Mouse (Mus musculus) adrenal gland, postnatal 36 days (tissue): ENCODE results near the gene C1ql2. TPM values are rescaled to one million over a fixed set of nuclear protein-coding genes. Genes with fewer than 3 reads are reported as not detected.
A peak's percentile ranks its signal among the peaks of the same experiment; 100 is the strongest.

Source experiments
- DNase-seq, 2 experiments: peaks; one replicate each; pipeline ENCODE4 v3.0.0; 2021; ENCODE audit warnings: mixed read lengths in 1 of 2
- long read RNA-seq, 2 experiments: library from polyadenylated mRNA; stranded (forward); transcript quantifications; one replicate each; pipeline ENCODE4 v2.0.0; 2021; ENCODE audit warnings: borderline sequencing depth in 2 of 2
- total RNA-seq, 2 experiments: library from RNA; stranded (reverse); gene quantifications; 2 replicates each; pipeline ENCODE4 v1.2.3; 2021

C1ql2 gene
- not detected for total RNA-seq
- long read RNA-seq, experiment 1: 0 reads
- long read RNA-seq, experiment 2: 0 reads

DNA sequence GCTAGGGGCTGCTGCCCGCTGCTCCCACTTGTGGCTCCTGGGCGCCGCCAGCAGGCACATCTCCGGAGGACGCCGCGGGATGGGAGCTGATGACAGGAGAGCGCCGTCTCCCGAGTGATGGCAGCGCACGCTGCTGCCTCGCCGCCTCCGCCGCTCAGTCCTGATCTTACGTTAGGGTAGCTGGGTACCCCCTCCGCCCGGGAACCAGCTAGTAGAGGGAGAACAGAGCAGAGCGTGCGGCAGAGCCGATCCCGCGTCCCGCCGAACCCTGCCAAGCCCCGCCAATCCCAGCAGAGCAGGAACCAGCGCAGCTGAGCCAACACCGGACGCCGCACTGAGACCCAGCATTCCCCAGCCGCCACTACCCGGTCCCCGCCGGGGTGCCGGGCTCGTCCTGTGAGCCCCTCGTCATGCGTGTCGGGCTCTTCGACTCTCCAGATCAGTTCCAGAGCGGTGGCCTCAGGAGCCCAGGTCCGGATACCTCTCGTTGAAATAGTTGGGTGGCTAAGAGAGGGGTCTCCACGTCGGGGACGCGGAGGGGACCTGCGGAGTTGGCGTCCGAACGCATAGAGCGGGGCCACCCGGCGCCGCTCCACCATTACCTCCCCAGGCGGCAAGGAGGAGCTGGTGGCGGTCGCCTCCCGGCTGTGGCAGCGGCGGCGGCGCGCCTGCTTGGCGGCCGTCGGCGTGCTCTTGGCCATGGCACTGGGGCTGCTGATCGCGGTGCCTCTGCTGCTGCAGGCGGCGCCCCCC is at the start of gene C1ql2:
Gene C1ql2, plus strand, starts transcription at position 164 of the 753 bp plus-strand sequence.
- DNase-seq: peak; percentile 30 to 32

- DNase-seq: no peak
Measured at GRCm38 (mm10) chr1:120291709-120292108, 48.7 kb upstream of the C1ql2 start.

GRCm38 (mm10) chr1:120293803-120294202 is 46.6 kb upstream of the C1ql2 start:
- no peak for DNase-seq

GRCm38 (mm10) chr1:120296936-120297335 is 43.4 kb upstream of the C1ql2 start:
- no peak for DNase-seq

DNA sequence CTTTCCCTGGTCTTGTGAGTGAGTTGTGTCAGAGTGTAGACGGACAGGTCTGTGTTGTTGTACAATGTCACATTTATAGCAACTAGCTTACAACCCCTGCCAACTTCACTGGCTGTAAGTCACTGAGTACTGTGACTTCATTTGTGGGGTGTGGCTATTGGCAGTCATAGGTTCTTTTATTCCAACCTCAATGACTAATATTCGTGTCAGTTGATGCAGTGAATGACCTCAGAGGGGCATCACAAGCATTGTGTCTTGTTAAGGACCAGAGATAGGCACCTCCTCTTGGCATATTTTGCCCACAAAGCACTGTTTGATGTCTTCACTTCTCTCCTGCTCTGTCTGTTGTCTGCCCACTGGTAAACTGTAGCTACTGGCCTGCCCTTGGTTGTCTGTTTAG is 34.6 kb upstream of the C1ql2 start:
- DNase-seq: no peak

DNA sequence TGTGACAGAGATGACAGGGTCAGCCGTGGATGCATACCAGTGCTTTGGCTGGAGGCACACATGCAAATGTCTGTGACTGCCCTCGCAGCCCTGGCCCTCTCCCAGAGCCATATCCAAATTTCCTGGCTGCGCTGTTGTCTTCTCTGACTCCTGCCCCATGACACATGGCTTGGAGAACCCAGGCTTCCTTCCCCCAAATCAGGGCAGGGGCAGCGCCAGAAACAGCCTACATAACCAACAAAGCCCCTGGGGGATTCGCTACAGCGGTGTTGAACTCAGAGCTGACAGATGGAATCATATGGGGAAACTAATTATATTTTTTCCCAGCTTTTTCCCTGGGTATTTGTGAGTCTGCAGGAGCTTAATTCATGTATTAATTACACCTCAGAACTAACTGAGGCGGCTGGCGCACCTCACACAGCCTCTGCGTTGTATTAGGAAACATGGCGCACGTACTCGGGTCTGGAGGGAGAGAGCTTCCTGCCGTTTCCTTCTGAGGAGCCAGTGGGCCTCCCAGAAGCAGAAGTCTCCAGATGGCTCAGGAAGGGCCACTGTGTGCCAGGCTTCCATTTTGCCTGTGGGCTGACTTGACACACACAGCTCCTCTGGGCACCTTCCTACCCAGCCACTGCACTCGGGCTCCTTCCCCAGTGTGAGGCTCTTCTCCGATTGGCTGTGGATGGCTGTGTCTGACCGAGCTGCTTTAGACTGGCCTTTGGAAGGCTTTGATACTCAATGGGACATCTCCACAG is 18.9 kb upstream of the C1ql2 start:
- DNase-seq: no peak

- DNase-seq: no peak
Measured at GRCm38 (mm10) chr1:120323131-120323561, 17.2 kb upstream of the C1ql2 start.

GRCm38 (mm10) chr1:120327714-120328113 is 12.7 kb upstream of the C1ql2 start:
- peak; percentile 59 to 73 for DNase-seq

- no peak for DNase-seq
Measured at GRCm38 (mm10) chr1:120328212-120328611, 12.2 kb upstream of the C1ql2 start.

GRCm38 (mm10) chr1:120331841-120332240 is 8.5 kb upstream of the C1ql2 start:
- peak; percentile 79 to 80 for DNase-seq

DNA sequence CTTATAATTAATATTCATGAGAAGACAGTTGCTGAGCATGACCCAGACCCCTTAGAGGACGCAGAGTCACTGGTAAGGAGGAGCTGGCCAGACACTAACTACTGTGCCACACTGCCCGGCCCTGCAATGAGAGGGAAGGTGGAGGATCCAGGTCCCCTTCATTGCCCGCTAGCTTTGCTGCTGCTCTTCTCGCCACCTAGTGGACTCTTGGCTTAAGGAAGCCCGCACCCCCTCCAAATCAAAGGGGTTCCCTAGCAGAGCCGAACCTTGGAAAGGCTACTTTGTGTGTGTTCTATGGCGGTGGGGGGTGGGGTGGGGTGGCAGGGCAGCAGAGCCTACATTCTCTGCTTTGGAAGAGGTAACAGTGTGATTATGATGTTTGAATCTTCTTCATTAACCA is 2.4 kb upstream of the C1ql2 start:
- peak in 1 of 2 experiments; percentile 33 for DNase-seq

DNA sequence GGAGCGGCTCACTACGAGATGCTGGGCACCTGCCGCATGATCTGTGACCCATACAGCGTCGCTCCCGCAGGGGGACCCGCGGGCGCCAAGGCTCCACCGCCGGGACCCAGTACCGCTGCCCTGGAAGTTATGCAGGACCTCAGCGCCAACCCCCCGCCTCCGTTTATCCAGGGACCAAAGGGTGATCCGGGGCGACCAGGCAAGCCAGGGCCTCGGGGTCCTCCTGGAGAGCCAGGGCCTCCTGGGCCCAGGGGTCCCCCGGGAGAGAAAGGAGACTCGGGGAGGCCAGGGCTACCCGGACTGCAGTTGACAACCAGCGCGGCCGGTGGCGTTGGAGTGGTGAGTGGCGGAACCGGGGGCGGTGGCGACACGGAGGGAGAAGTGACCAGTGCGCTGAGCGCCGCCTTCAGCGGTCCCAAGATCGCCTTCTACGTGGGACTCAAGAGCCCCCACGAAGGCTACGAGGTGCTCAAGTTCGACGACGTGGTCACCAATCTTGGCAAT is 842 bp downstream of the C1ql2 start:
- peak; percentile 13 to 37 for DNase-seq

DNA sequence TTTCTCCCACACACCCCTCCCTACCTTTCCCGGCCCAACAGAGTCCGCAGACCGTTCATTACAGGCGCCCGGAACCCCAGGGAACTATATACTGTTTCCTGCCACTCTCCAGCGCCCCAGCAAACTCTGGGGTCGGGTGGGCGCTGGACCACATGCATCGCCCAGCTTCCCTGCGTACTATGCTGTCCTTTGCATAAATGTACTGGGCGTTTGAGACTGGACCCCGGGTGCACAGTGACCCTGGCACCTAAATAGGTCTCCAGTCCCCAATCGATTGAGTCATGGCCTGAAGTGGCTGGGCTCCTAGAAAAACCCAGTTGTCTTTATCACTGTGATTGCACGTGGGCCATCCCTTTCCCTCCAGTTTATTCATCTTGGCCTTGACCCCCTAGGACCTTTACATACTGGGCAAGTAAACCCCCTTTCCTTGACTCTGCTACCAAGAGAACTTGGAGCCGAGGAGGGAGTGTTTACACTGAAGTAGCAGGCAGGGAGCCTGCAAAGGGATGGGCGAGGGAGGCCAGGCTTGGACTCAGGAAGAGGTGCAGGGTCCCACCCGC is 1.5 kb downstream of the C1ql2 start:
- DNase-seq: no peak

- DNase-seq: peak; percentile 62 to 68
Measured at GRCm38 (mm10) chr1:120342371-120342821, 2.0 kb downstream of the C1ql2 start.

GRCm38 (mm10) chr1:120345001-120345400 is 4.6 kb downstream of the C1ql2 start:
- no peak for DNase-seq

GRCm38 (mm10) chr1:120354387-120354786 is 14.0 kb downstream of the C1ql2 start:
- DNase-seq: no peak

GRCm38 (mm10) chr1:120357371-120358274 is 17.2 kb downstream of the C1ql2 start:
- peak; percentile 56 to 72 for DNase-seq

GRCm38 (mm10) chr1:120363638-120364037 is 23.3 kb downstream of the C1ql2 start:
- peak; percentile 7 to 8 for DNase-seq

DNA sequence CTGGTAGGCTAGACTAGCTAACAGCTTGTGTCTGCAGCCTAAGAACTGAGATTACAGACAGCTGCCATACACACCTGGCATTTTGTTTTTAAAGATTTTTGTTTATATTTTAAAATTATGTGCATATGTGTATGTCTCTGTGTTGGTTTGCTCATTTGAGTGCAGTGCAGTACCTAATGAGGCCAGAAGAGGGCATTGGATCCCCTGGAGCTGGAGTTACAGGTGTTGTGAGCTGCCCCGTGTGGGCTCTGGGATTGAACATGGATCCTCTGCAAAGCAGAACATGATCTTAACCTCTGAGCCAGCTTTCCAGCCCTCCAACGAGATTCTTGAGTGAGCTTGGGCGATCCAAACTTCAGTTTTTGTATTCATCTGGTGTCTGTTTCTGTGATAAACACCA is 27.8 kb downstream of the C1ql2 start:
- no peak for DNase-seq

- DNase-seq: no peak
Measured at GRCm38 (mm10) chr1:120374131-120374530, 33.7 kb downstream of the C1ql2 start.

GRCm38 (mm10) chr1:120374832-120375231 is 34.5 kb downstream of the C1ql2 start:
- DNase-seq: no peak
